Mouse (Mus musculus): ENCODE data around the gene Wdr1.

GRCm38 (mm10) chr5:38568652-38569051 is 5.6 kb upstream of the Wdr1 start:
- TF ChIP-seq CTCF (IDR thresholded peaks at IDR 0.05; ENCODE audit: low read depth, low read length) (no peak), TAL1 (conservative IDR thresholded peaks at IDR 0.05; ENCODE audit: low read depth, low read length) (no peak), POLR2AphosphoS5 (IDR thresholded peaks at IDR 0.05; ENCODE audit: insufficient replicate concordance, low read depth, low read length) (no peak)
